Mouse (Mus musculus): ENCODE data around the gene Ngfr.

Ngfr gene

DNA sequence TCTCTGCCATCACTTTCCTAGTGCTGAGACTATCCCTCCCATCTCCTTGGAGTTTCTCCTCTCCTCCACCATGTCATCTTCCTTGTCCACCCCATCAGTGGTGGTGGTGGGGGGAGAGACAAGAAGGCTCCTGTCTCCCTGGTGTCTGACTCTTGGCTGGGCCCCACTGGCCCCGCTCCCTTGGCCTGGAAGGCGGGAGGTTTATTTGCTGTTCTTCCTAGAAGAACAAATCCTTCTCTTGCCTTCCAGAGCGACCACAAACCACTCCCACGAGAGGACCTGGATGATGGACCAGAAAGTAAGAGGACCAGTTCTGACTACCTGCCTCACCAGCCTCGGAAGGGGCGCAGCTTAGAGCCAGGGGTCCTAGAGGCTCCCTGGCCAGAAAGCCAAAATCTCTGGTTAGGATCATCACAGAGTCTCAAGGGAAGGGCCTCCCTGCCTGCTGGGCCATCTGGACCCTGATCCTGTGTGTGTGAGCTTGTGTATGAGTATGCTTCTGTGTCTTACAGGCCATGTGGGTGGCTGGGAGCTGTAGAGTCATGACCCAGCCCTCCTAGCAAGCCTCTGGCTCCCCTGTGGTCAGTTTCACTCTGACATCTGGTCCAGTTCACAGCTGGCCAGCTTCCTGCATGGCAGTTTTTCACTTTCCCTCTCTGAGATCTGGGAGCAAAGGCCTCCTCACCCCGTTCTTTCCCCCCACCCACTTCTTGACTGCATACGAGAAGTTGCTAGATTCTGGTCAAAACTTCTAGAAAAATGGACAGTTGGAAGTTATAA, 19.4 kb downstream of the Ngfr start:
- in situ Hi-C loops (cut with MboI; ENCODE audit: low sequenced_read_pairs) = no loop called here

DNA sequence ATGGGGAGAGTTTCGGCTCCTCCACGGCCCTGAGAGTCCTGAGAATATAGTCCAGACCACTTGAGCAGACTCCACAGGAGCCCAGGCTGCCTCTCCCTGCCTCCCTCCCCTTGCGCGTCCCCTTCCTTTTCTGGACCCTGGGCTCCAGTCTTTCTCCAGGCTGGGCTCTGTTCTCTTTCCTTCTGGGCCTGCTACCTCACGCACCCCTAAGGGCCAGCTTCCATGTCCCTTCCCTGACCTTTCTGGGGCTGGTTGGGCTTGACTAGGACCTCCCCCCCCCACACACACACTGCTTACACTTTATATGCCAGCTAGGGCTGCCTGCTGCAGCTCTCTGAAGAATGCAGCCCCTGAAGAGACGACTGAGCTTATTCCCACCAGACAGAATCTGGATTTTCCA, 20.2 kb downstream of the Ngfr start:
- in situ Hi-C loops (cut with MboI; ENCODE audit: low sequenced_read_pairs) = no loop called here

DNA sequence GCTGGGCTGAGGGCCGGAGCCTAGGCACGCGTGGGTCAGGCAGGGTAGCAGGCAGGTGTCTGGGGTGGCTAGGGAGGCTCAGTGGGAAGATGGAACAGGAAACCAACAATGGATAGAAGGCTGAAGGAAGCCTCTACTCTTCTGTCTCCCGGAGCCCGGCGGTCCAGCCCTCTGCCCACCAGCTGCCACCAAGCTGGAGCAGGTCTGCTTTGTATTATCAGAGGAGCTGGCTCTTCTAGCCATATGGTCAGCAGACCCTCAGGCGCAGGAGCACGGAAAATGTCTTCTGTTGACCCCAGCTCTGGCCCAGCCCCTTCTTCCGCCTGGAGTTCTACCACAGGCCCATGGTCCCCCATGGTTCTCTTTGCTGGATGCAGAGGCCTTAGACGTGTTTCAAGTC, 22.2 kb downstream of the Ngfr start:
- in situ Hi-C loops (cut with MboI; ENCODE audit: low sequenced_read_pairs) = no loop called here

DNA sequence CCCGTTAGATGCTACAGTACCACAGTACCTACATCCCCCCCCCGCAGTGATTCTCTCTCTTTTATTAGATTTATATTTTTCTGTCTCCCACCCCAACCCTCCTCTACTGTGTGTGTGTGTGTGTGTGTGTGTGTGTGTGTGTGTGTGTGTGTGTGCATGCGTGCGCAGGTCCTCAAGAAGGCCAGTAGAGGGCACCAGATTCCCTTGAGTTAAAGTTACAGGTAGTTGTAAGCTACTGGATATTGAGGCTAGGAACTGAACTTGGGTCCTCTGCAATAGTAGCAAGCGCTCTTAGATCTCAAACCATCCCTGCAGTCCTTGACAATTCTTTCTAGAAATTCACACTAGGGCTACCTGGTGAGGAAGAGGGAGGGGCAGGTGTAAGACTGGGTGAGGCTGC, 23.7 kb downstream of the Ngfr start:
- in situ Hi-C loops (cut with MboI; ENCODE audit: low sequenced_read_pairs) = no loop called here

DNA sequence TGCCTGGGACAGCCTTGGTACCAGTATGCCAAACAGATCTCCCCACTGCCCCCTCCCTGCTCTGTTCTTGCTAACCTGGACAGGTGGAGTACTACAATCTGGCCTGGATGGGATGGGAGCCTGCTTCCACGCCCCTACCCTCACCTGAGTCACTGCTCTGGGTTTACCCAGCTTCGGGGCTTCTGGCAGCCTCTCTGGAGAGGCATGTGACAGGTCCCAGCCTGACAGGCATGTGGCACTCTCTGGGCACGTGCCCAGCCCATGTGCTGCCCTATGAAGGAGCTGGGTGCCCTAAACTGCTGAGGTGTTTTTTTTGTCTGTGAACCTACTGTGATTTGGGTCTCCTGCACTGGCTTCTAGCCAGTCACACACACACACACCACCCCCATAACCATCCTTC, 26.8 kb downstream of the Ngfr start:
- in situ Hi-C loops (cut with MboI; ENCODE audit: low sequenced_read_pairs) = no loop called here

DNA sequence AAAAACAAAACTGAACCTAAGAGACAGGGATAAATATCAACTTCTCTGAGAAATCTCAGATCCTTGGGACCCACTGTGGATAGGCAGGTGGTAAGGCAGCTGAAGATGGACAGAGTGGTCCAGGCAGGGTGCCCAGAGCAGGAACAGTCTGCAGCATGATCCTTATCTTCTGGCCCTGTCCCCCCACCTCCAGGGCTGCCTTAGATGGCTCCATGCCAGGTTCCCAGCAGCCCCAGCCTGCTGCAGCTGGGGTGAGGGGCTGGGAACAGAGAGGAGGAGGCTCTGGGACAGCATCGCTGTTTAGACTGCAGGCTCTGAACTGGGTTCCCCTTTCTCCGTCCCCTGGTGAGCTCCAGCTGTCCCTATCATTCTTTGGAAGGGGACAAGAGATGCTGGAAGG, 27.8 kb downstream of the Ngfr start:
- in situ Hi-C loops (cut with MboI; ENCODE audit: low sequenced_read_pairs) = no loop called here

DNA sequence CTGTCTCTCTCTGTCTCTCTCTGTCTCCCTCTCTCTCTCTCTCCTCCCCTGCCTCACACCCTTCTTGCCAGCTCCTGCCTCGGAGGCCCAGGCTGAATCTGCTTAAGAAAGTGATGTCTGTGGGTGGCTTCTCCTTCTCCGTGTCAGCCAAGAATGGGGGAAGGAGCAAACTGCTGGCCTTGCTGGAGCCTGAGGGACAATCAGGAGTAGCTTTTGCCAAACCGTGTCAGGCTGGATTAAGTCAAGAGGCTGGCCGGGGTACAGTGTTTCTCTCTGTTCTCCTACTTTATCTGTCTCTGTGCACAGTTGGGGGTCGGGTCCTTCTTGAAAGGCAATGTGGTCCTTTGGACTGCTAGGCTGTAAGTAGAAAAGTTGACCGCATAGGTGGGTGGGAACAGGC, 29.8 kb downstream of the Ngfr start:
- in situ Hi-C loops (cut with MboI; ENCODE audit: low sequenced_read_pairs) = no loop called here

DNA sequence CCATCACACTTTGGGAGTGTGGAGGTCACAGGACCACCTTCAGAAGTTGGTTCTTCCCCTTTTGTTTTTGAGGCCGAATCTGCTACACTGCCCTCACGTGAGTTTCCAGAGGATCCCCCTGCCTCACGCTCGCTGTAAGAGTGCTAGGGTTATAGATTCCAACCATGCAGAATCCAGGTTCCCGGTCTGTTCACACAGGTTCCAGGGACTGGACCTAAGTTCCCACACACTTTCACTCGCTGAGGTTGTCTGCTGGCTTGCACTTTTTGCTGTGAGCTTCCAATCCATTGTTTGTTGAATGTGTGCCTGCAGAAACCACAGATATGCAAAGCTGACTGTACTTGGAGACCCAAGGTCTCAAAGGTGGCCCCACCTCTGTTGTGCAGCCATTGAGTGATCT, 30.5 kb downstream of the Ngfr start:
- in situ Hi-C loops (cut with MboI; ENCODE audit: low sequenced_read_pairs) = no loop called here

DNA sequence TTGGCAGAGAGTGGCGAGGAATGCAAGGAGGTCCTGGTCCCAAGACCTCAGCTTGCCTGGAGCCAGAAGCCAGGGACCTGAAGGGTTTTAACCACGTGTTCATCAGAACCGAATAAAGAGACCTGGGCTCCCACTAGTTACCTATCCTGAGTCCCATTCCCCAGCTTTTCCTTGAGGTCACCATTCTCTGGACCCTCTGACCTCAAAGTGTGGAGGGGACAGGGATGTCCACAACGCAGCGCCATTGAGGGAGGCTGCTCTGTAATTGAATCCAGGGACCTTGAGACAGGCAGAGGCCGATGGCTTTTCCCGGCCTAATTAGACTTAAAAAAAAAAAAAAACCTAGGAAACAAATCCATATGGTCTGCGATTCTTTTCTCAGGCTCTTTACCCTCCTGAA, 32.3 kb downstream of the Ngfr start:
- in situ Hi-C loops (cut with MboI; ENCODE audit: low sequenced_read_pairs) = no loop called here

DNA sequence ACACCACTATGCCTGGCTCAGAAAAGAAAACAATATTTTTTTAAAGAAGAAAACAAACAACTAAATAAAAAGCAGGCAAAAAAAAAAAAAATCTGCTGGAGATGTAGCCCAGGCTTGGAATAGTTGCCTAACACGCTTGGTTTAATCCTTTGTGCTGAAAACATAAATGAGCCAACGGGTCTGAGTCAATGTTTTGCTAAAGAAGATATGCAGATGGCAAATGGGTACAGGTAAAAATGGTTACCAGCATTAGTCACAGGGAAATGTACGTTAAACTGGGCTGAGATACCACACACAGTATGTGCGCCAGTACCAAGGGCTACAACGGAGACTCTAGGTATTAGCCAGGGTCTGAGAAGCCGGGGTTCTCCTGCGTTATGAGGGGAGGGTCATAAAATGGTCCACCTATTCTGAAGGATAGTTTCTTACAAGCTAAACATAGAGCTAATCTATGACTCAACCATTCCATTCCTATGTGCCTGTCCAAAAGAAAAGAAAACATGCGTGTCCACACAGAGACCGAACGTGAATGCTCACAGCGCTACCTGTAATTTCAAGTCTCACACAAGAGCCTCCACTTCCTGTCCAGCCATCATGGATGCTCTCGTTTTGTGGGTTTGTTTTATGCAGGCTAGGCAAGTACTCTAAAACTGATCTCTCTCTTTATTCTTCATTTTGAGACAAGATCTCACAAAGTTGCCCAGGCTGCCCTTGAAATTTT, 37.1 kb downstream of the Ngfr start:
- in situ Hi-C loops (cut with MboI; ENCODE audit: low sequenced_read_pairs) = no loop called here

DNA sequence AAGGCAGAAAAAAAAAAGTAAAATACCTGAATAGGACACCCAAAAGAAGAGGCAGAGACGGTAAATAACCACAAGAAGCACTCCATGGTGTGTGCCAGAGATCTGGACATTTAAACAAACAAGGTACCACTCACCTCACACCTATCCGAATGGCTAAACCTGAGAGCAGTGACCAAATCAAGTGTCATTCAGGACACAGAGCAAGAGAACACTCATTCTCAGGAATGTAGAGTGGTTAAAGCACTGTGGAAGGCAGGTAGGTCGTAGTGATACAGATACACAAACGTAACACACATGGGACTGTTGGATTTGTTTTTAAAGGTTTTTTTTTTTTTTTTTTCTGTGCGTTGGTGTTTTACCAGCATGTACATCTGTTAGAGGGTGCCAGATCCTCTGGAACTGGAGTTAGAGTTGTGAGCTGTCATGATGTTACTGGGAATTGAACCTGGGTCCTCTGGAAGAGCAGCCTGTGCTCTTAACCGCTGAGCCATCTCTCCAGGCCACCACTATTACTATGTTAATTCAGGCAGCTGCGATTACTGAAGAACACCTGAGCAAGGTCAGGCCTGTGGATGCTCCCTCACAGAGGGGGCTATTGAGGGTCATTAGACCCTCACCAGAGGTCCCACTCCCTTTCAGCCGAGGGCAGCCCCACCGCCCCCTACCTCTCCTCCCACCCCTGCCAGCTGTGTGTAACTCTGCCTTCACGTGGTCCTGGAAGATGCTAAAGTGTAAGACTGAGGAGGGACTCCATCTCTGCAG, 41.3 kb downstream of the Ngfr start:
- in situ Hi-C loops (cut with MboI; ENCODE audit: low sequenced_read_pairs) = no loop called here

DNA sequence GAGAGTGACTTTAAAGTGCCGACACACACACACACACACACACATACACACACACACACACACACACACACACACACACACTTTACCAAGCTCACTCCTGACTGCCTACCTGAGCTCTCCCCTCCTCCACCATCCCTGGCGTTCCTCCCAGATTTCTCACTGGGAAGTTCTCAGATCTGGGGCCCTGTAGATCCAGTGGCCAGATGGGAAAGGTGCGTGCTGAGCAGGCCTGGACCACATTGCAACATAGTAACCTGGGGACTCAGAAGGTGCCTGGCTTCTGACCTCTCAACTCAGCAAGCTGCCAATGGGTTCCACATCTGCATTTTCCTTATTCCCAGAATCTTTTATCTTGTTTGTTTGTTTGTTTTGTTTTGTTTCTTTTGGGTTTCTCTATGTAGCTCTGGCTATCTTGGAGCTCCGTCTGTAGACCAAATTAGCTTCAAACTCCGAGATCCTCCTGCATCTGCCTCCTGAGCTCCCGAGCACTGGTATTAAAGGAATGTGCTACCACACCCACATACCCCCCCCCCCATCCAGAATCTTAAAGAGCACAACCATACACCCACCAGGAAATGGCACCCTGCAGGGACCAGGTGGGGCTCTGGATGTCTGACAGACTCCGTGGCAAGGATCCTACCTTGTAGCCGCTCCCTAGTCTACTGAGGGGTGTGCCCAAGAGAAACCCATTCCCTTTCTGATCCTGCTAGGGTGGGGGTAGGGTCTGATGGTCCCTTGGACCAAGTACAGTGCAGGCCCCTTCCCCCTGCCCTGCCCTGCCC, 42.8 kb downstream of the Ngfr start:
- in situ Hi-C loops (cut with MboI; ENCODE audit: low sequenced_read_pairs) = no loop called here

DNA sequence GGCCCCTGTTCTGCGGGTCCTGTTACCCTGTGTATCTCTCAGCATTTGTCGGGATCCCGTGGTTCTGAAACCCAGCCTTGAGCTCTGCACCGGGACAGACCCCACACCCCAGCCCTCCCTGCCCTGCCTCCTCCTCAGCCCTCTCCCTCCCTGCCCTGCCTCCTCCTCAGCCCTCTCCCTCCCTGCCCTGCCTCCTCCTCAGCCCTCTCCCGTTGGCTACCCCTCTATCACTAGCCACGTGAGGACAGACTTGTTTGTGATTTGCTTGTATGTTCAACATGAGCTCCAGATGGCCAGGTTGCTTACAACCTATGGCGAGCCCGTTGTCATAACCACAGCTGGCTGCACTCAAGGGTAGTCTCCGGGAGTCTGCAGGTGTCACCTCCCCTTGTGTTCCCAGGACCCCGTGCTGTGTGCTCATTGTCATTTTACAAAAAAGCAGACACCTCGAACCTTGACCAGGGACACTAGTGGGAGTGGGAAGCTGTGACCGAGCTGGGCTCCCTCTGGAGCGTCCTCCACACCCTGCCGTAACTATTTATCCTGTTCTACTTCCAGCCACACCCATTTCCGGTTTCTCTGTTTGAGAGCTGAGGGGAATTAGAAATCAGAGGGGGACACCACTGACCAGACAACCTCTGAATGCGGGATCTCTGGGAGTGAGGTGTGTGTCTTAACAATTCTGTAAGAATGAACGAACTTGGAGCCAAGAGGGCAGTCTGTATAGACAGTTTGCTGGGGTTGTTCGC, 46.7 kb downstream of the Ngfr start:
- in situ Hi-C loops (cut with MboI; ENCODE audit: low sequenced_read_pairs) = no loop called here

DNA sequence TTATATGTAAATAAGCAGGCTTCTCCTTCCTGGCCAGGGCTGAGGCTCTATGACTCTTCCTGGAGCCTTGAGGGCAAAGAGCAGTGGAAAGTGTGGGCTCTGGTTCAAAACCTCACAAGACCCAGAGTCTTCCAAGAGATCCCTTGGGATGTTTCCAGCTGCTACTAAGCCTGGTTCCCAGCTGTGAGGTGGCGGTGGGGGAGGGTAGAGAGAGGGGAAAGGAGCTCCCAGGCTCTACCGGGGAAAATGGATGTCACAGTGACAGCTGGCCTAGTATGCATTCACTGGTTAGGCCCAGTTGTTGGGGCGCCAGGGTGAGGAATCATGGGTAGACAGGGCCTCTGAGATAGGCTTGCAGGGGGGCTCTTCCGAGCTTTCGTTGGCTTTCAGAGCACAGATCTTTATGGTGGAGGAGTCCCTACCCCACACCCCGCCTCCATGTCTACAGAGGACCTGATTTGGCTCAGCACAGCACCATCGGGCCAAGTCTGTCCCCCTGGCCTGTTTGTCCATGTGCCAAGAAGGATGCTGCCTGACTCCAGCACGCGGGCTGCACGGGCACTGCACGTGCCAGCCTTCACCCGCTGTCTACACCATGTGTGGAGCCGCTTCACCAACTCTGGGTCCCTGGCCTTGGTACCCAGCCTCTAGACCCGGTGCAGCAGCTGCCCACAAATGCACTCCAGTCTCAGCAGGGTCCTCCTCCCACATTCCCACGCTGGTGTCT, 49.0 kb downstream of the Ngfr start:
- in situ Hi-C loops (cut with MboI; ENCODE audit: low sequenced_read_pairs) = no loop called here

DNA sequence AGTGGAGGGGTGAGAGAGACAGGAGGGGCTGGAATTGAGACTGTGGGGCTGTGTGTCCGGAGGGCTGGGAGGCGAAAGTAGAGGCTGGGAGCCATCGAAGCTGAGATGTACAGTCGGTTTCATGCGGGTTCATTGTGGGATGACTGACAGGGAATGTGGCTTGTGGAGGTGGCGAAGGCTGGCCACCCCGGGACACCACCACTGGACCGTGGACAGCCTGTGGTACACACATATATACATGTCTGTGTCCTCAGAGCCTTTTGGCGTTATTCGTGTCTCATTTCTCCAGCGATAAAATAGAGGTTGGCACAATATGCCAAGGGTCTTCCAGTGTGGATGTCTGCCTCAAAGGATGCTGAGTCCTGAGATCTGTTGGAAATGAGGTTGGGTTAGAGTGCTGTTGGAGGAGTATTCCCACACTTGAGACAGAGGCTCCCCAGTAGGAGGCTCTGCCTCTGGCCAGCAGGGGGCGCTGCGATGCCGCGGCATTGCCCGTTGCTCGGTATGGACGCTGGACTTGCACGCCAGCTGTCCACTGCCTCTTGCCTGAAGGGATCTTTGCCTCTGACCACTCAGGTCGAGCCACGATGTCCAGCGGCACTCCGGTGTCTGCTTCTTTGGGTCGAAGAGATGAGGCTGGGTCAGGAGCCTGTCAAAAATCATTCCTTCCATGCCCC, 53.9 kb downstream of the Ngfr start:
- in situ Hi-C loops (cut with MboI; ENCODE audit: low sequenced_read_pairs) = loop anchor here (5.0 kb wide), 1 partner anchor 124 kb away; no protein-coding TSS in a partner anchor

DNA sequence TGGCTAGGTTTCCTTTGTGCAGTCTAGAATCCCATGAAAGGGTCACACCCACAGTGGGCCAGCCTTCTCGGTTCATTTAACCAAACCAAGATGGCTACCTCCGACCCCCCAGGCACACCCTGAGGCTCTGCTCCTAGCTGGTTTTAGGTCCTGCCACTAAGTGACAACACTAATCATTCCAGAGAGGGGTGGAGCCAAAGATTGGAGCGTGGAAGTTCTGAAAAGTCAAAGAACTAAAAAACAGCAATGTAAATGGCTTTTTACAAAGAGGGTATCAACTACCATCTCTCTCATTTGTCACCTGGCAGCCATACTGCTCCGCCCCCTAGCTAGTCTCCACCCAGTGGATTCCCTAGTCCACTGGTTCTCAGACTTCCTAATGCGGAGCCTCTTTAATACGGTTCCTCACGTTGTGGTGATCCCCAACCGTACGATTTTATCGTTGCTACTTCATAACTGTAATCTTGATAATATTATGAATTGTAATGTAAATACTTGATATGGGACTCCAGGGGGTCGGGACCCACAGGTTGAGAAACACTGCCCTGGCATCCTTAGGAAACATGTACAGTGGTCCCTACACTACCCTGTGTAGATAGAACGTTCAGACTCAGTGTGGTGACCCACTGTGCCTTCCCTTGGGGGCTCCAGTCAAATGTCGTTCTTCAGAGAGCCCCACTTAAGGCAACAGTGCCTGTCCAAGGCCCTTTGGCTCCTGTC, 55.0 kb downstream of the Ngfr start:
- in situ Hi-C loops (cut with MboI; ENCODE audit: low sequenced_read_pairs) = loop anchor here (5.0 kb wide), 1 partner anchor 125 kb away; no protein-coding TSS in a partner anchor

DNA sequence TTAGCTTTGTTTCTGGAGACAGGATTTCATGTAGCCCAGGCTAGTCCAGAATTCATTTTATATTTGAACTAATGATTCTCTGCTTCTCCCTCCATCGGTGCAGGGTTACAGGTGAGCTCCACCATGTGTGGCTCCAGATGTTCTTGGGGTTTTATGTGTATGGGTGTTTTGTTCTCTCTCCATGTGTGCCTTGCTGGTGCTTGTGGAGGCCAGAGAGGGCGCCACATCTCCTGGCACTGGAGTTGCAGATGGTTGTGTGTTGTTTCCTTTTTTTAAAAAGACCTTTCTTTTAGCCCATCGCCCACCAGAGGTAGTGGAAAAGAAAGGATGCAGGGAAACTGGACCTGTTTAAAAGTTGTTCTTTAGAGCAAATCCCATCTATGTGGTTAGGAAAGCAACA, 59.3 kb downstream of the Ngfr start:
- in situ Hi-C loops (cut with MboI; ENCODE audit: low sequenced_read_pairs) = loop anchor here (10.0 kb wide), 1 partner anchor 273 kb away; no protein-coding TSS in a partner anchor

DNA sequence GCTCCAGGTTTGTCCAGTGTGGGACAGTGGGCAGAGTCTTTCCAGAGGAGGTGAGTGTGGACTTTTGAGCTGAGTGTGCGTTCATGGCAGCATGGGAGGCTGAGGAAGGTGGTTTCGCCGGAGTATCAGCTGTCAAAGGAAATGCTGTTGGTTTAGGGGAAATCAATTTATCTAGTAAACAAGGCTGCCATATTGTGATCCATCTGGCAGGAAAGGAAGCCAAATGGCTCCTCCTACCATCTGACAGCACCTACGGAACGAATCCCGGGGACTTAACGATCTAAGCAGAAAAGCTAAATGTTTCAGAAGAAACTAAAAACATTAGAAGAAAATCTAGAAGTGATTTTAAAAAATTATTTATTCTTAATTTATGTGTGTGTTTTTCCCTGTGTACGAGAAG, 60.2 kb downstream of the Ngfr start:
- in situ Hi-C loops (cut with MboI; ENCODE audit: low sequenced_read_pairs) = loop anchor here (10.0 kb wide), 1 partner anchor 273 kb away; no protein-coding TSS in a partner anchor

All from CH12F3 (cell line).